Mouse (Mus musculus) kidney, adult 11 months (tissue): ENCODE results near the gene D430041D05Rik.

Source experiments
- DNase-seq: peaks from one replicate; pipeline ENCODE4 v3.0.0; 2022

Gene D430041D05Rik

DNA sequence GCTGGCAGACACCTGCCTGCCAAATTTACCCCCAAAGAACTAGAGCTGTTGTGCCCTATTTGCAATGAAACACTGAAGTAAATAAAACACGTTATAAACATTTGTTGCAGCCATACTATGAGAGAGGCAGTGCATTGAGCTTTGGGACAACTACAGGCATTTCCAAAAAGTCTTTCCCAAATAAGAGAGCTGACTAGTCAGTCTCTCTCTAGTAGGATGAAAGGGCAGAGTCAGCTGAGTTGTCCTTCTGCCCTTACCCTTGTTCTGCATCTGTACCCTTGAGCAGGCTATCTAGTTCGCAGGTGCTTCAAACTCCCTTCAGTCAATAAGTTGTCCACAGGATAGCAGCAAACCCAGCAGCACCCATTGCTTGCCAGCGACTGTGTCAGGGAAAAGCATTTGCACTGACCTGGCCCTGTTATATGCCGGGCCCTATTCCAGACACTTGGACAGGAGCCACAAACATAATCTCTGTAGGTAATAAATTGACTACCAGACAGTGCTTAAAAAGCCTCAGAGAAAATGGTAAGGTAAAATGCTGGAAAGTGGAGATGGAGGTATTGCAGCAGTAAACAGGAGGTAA, at the start of gene D430041D05Rik:
D430041D05Rik (minus strand) TSS at position 51 of the 583 bp plus-strand sequence.
- no peak for DNase-seq

GRCm38 (mm10) chr2:104460021-104460420, 49.2 kb upstream of the D430041D05Rik start:
- DNase-seq, result no peak

DNA sequence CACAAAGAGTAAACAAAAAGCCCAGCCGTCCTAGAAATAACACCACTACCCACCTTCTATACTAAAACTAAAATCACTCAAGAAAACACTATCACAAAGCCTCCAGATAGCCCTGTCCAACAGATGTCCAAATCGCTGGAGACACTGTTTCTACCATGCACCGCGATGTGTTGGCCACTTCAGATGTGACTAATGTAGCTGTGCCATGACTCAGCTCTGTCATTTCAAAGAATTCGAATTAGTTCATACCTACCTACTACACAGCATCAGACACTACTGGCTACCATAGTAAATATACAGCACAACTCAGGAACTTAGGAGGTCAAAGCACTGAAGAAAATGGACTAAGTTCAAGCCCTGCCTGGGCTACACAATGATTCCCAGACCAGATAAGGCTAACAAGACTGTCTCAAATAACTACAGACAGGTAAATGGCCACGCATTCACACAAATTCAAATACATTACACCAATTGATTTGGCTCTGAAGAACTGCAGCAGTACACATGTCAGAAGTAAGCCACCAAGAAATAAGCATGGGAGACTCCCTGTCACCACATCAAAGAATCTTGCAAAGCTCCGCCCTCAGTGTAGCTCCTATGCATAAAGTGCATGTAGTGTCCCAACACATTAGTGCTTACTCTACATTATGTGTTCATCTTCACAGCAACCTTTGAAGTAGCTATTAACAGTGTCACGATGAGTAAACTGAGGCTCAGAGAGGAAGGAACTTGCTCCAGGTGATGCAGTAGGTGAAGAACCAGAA, 47.9 kb upstream of the D430041D05Rik start:
- no peak for DNase-seq

DNA sequence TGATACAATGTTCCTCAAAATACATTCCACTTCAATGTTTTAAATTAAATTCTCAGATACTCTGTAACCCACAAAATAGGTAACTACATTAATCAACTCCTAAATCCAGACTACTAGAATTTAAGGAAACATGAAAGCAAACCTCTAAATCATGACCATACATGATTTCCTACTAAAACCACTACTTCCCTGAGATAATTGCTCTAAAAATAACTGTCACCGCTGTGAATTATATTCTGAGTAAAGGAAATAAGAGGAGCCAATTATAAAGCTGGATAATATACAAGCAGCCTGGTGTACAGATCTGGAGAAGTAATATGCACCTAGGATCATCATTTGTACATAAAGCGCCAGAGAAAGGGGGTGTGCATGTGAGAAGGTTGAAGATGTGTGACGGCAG, 46.3 kb upstream of the D430041D05Rik start:
- no peak for DNase-seq

GRCm38 (mm10) chr2:104450685-104451084, 39.9 kb upstream of the D430041D05Rik start:
- no peak for DNase-seq

- DNase-seq, result no peak
Measured at GRCm38 (mm10) chr2:104449191-104449590, 38.4 kb upstream of the D430041D05Rik start.

GRCm38 (mm10) chr2:104448201-104448600, 37.4 kb upstream of the D430041D05Rik start:
- no peak for DNase-seq

GRCm38 (mm10) chr2:104446016-104446415, 35.2 kb upstream of the D430041D05Rik start:
- no peak for DNase-seq

GRCm38 (mm10) chr2:104444776-104445175, 34.0 kb upstream of the D430041D05Rik start:
- DNase-seq, result peak; percentile 74

- DNase-seq, result no peak
Measured at GRCm38 (mm10) chr2:104442341-104442740, 31.5 kb upstream of the D430041D05Rik start.

DNA sequence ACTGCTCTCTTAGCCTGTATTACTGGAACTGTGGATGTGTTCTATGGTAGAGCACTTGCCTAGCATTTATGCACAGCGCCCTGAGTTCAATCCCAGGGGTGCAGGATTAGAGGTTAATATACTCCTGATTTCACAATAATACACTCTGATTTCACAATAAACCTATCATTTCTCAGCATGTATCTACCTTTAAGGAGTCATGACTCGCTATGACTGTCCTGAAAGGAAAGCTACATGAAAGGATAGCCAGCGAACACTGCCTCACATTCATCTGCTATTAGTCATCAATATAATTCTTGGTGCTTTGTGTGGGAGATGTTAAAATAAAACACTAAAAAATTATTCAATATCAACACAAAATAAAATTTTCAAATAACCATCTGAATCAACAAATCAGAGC, 25.4 kb upstream of the D430041D05Rik start:
- no peak for DNase-seq

GRCm38 (mm10) chr2:104431067-104431466, 20.3 kb upstream of the D430041D05Rik start:
- no peak for DNase-seq

DNA sequence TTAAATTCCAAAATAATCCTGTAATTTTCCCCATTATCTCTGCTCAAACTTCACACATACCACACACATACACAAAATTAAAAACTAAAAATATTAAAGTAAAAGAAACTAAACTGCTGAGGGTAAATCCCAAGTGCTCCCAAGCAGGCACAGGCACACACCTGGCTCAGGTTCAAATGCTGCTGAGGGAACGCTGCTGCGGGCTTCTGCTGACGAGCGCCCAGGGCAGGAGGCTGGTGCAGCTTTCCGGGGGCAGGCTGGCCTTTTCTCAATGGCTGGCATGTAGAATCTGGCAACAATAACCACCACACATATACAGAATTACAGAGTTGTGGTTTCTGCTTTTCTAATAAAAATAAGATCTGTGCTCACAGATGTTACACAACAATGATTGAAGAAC, 19.8 kb upstream of the D430041D05Rik start:
- no peak for DNase-seq

DNA sequence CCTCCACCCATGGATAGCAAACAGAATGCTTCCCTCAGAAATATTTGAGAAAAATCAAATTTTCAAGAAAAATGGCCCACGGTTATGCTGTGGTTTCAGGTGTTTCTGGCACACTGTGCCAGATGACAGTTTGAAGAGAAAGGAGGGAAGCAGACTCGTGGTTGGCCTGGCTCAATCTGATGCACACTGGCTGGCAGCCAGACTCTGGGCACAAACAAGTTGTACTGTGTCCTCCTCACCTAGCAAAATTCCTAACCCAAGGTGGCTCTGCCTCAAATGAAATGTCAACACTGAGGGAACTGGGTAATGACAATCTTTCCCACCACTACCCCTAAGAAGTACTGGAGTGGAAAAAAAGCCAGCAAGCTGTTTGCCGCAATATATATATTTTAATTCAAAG, 15.3 kb upstream of the D430041D05Rik start:
- DNase-seq, result no peak

DNA sequence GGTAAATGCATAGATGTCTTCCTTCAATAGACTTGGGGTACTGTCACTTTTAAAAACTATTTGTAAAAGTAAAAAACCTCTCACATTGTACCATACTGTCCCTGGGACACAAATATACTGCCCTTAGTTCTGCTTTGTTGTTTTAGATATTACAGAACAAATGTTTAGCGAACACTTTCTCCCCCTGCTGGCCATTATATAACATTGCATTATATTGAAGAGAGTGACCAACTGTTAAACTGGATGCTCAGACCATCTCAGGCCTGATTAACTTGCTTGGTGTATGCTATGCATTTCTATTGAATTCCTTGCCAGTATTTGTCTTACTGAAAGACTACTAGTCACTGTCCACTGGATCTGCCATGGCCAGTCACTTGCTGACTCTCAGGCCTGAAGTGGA, 11.4 kb upstream of the D430041D05Rik start:
- no peak for DNase-seq

GRCm38 (mm10) chr2:104420805-104421204, 10.0 kb upstream of the D430041D05Rik start:
- no peak for DNase-seq

- DNase-seq, result no peak
Measured at GRCm38 (mm10) chr2:104419999-104420398, 9.2 kb upstream of the D430041D05Rik start.

DNA sequence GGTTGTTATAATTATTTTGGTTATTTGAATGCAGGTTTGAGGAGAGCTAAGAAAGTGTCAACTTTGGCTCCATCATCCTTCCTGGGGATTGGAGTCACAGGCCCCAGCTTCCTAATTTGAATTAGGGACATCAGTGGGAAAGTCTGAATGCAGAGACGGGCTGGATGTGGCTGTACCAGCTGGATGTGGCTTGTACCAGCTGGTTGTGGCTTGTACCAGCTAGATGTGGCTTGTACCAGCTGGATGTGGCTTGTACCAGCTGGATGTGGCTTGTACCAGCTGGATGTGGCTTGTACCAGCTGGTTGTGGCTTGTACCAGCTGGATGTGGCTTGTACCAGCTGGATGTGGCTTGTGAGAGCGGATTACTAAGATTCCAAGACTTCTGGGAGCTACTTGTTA, 8.6 kb upstream of the D430041D05Rik start:
- DNase-seq, result no peak

DNA sequence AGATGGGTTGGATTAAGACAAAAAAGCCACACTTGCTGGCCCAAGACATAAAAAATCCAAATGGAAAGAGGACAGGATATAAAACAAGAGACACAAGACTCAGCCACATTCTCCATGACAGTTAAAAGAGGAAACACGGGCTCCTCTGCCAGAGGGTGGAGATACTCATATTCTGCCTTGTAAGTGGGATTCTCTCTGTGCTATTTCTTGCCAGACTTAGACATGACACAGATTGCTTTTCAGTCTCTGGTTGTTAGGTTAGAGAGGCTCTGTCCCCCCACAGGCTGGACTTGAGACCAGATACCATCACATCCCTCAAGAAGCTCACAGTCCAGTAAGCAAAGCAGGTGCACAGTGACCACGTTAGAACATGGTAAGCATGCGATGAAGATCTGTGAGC, 2.2 kb upstream of the D430041D05Rik start:
- no peak for DNase-seq

GRCm38 (mm10) chr2:104412496-104412895, 1.7 kb upstream of the D430041D05Rik start:
- no peak for DNase-seq

- DNase-seq, result no peak
Measured at GRCm38 (mm10) chr2:104411806-104412205, 993 bp upstream of the D430041D05Rik start.

- no peak for DNase-seq
Measured at GRCm38 (mm10) chr2:104409851-104410821, 677 bp downstream of the D430041D05Rik start.

- no peak for DNase-seq
Measured at GRCm38 (mm10) chr2:104408351-104408750, 2.5 kb downstream of the D430041D05Rik start.
